In the genomic region with DNA sequence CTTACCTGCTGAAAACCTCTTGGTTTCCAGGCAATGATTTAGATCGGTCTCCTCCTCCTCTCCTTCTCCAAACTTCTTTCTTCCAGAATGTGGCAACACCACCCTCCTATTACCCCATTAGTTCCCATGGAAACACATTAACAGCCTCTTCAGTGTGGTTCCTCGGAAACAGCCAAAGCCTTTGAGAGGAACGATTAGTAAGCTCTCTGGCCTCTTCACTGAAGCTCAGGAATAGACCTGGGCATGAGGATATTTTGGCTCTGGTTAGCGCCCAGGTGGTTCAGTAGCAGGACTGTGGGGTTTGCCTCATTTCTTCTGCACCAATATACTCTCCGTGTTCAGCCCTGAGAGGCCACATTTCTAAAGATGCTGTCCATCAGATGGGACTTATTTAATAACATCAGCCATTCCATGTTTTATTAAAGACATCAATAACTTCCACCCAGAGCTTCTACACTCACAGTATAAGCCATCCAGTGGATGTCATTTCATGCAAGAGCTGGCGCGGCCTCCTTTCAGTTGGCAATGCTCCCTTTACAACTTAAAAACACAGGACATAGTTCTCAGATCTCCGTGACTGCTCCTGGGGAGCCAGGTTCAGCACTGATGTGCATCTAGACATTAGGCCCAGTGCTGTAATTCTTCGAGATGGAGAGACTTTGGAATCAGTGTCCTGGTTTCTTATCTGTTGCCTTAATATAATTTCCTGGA, we compare ENCODE assay signal across 16 mouse cellular contexts. TPM values are rescaled to one million over a fixed set of nuclear protein-coding genes. Genes with fewer than 3 reads are reported as not detected.
DNase-seq lines count a peak whose midpoint lies in the region; ATAC-seq and TF ChIP-seq lines count a peak whose summit lies in the region.
"Had no signal": no experiment of that assay in that cellular context is flagged by ENCODE, and none has a peak within 500 bp of the region (broad histone marks: within the 10 kb centered on the region; RNA-seq: fewer than 3 reads in every experiment).

No protein-coding gene starts in this region.

- TF ChIP-seq EP300 in lung, postnatal 0 days (IDR thresholded peaks at IDR 0.05): no peak

- H3K27me3 ChIP-seq in lung, postnatal 0 days (replicated peaks; ENCODE audit: insufficient read depth, low read length): no peaks in the 10 kb centered on the region
- no peaks in the 10 kb centered on the region for H3K27me3 ChIP-seq in forebrain, embryonic 14.5 days (replicated peaks; ENCODE audit: control insufficient read depth, insufficient read depth, low read length)
- H3K27me3 ChIP-seq in hindbrain, postnatal 0 days (ENCODE audit: insufficient read depth, low read length): no peaks in the 10 kb centered on the region
- no peaks in the 10 kb centered on the region for H3K27me3 ChIP-seq in neural tube, embryonic 15.5 days (replicated peaks)
- H3K27me3 ChIP-seq: limb, embryonic 12.5 days; lung, embryonic 15.5 days had no signal

- ATAC-seq in lung, postnatal 0 days: peak; percentile 77
- 0 out of 2 replicates have a peak, but pooled peaks have one; percentile 18 for ATAC-seq in forebrain, embryonic 14.5 days
- peak; percentile 58; the same call in 1 of the 2 replicates for ATAC-seq in hindbrain, postnatal 0 days
- ATAC-seq in neural tube, embryonic 15.5 days (ENCODE audit: low FRiP score): peak; percentile 72

- WGBS in lung, postnatal 0 days: 46% methylated on average over 9 of the region's 9 CpGs
- WGBS in forebrain, embryonic 14.5 days: 56% methylated on average over 9 of the region's 9 CpGs
- WGBS in hindbrain, postnatal 0 days: 29% methylated on average over 9 of the region's 9 CpGs
- 25% methylated on average over 9 of the region's 9 CpGs for WGBS in neural tube, embryonic 15.5 days

- TF ChIP-seq CTCF in lung, postnatal 0 days (IDR thresholded peaks at IDR 0.05): no peak
- no peak for TF ChIP-seq CTCF in hindbrain, postnatal 0 days (IDR thresholded peaks at IDR 0.05; ENCODE audit: low read depth)
- no peak for TF ChIP-seq CTCF in gastrocnemius, adult 2 months (IDR thresholded peaks at IDR 0.05)

- H3K9ac ChIP-seq in lung, postnatal 0 days (replicated peaks; ENCODE audit: low read depth): no peak overlapping the region
- H3K9ac ChIP-seq in forebrain, embryonic 14.5 days (ENCODE audit: low read length): no peak overlapping the region
- no peak overlapping the region for H3K9ac ChIP-seq in hindbrain, postnatal 0 days (replicated peaks; ENCODE audit: low read length)
- H3K9ac ChIP-seq in neural tube, embryonic 15.5 days (replicated peaks): no peak overlapping the region
- H3K9ac ChIP-seq: limb, embryonic 12.5 days; lung, embryonic 15.5 days had no signal

- H3K4me1 ChIP-seq in lung, postnatal 0 days (ENCODE audit: insufficient read depth, low read depth, low read length): no peaks in the 10 kb centered on the region
- peaks cover 12% of the 10 kb centered on the region for H3K4me1 ChIP-seq in forebrain, embryonic 14.5 days (ENCODE audit: control insufficient read depth, insufficient read depth, low read length)
- peaks cover 10% of the 10 kb centered on the region; the same call in 1 of the 2 replicates for H3K4me1 ChIP-seq in hindbrain, postnatal 0 days (ENCODE audit: insufficient read depth, low read length)
- H3K4me1 ChIP-seq in neural tube, embryonic 15.5 days: peaks cover 26% of the 10 kb centered on the region

- no peaks in the 10 kb centered on the region for H3K36me3 ChIP-seq in lung, postnatal 0 days (ENCODE audit: insufficient read depth, low read length)
- H3K36me3 ChIP-seq in forebrain, embryonic 14.5 days (ENCODE audit: control insufficient read depth, insufficient read depth, low read length): no peaks in the 10 kb centered on the region
- H3K36me3 ChIP-seq in hindbrain, postnatal 0 days (ENCODE audit: insufficient read depth, low read length): no peaks in the 10 kb centered on the region
- H3K36me3 ChIP-seq in neural tube, embryonic 15.5 days: no peaks in the 10 kb centered on the region
- H3K36me3 ChIP-seq: limb, embryonic 12.5 days; lung, embryonic 15.5 days had no signal

- H3K9me3 ChIP-seq in lung, postnatal 0 days (ENCODE audit: low read length): no peaks in the 10 kb centered on the region
- H3K9me3 ChIP-seq in forebrain, embryonic 14.5 days (replicated peaks; ENCODE audit: control insufficient read depth, low read length): no peaks in the 10 kb centered on the region
- H3K9me3 ChIP-seq in hindbrain, postnatal 0 days (ENCODE audit: low read length): no peaks in the 10 kb centered on the region
- H3K9me3 ChIP-seq in neural tube, embryonic 15.5 days (replicated peaks): no peaks in the 10 kb centered on the region
- H3K9me3 ChIP-seq: lung, embryonic 15.5 days had no signal

- DNase-seq in lung, postnatal 0 days (ENCODE audit: low spot score): peak; percentile 64
- no peak for DNase-seq in lung, postnatal 4 days
- peak; percentile 52 for DNase-seq in forebrain, embryonic 14.5 days (ENCODE audit: low spot score)
- DNase-seq in hindbrain, postnatal 0 days (ENCODE audit: low spot score): peak; percentile 64
- no peak for DNase-seq in adrenal gland, adult 8-10 months
- no peak for DNase-seq in right cerebral cortex, postnatal 25 days
- DNase-seq in gastrocnemius, adult 2 months: no peak
- DNase-seq: gastrocnemius, postnatal 10 days; kidney, adult 18-20 months had no signal

- intact Hi-C loops in gastrocnemius, adult 2 months (cut with DNase I): no loop called here

- no peak overlapping the region for H3K27ac ChIP-seq in lung, postnatal 0 days (ENCODE audit: low read length)
- peak overlapping the region; percentile 52; the same call in 1 of the 2 replicates for H3K27ac ChIP-seq in forebrain, embryonic 14.5 days (ENCODE audit: low read depth, low read length)
- H3K27ac ChIP-seq in hindbrain, postnatal 0 days: peak overlapping the region; percentile 73
- peak overlapping the region; percentile 84 for H3K27ac ChIP-seq in neural tube, embryonic 15.5 days (replicated peaks)
- H3K27ac ChIP-seq in gastrocnemius, adult 2 months: no peak overlapping the region
- H3K27ac ChIP-seq: limb, embryonic 12.5 days; lung, embryonic 15.5 days had no signal

- no peak overlapping the region for H3K4me2 ChIP-seq in lung, postnatal 0 days (replicated peaks; ENCODE audit: low read depth, low read length)
- H3K4me2 ChIP-seq in forebrain, embryonic 14.5 days (ENCODE audit: low read length): no peak overlapping the region
- no peak overlapping the region for H3K4me2 ChIP-seq in hindbrain, postnatal 0 days (ENCODE audit: low read depth, low read length)
- peak overlapping the region; percentile 11; the same call in 1 of the 2 replicates for H3K4me2 ChIP-seq in neural tube, embryonic 15.5 days
- H3K4me2 ChIP-seq: limb, embryonic 12.5 days; lung, embryonic 15.5 days had no signal

- H3K4me3 ChIP-seq in lung, postnatal 0 days (ENCODE audit: low read depth, low read length): no peak overlapping the region
- H3K4me3 ChIP-seq in forebrain, embryonic 14.5 days (ENCODE audit: low read depth, low read length): no peak overlapping the region
- no peak overlapping the region for H3K4me3 ChIP-seq in hindbrain, postnatal 0 days (ENCODE audit: low read length)
- no peak overlapping the region for H3K4me3 ChIP-seq in neural tube, embryonic 15.5 days (replicated peaks)
- no peak overlapping the region for H3K4me3 ChIP-seq in gastrocnemius, adult 2 months
- H3K4me3 ChIP-seq: limb, embryonic 12.5 days; lung, embryonic 15.5 days had no signal

RNA-seq across cellular contexts. Expression of a gene that starts 52.9 kb away (rescaled TPM):
- polyA plus RNA-seq in lung, postnatal 0 days (2015; fragmentation: Nextera tagmentation; extraction: Ambion mirVana): not detected in 2 replicates
- polyA plus RNA-seq in forebrain, embryonic 14.5 days (2014; fragmentation: Nextera tagmentation; extraction: Ambion mirVana): not detected in 2 replicates
- not detected in 2 replicates for total RNA-seq in hindbrain, postnatal 0 days (2014; rRNA removed)
- not detected in 2 replicates for polyA plus RNA-seq in hindbrain, postnatal 0 days (2015; fragmentation: Nextera tagmentation; extraction: Ambion mirVana)
- polyA plus RNA-seq in neural tube, embryonic 15.5 days (2015; fragmentation: Nextera tagmentation; extraction: Ambion mirVana): not detected in 2 replicates
- total RNA-seq in adrenal gland, adult 8-10 months (2022): not detected
- total RNA-seq in gastrocnemius, adult 2 months (2021): not detected
- total RNA-seq: gastrocnemius, postnatal 10 days; layer of hippocampus, adult 18-20 months; neutrophil, adult 5-6 weeks had no signal
- polyA plus RNA-seq: embryonic facial prominence, embryonic 11.5 days; heart, embryonic 14.5 days; limb, embryonic 12.5 days; lung, embryonic 15.5 days had no signal

Comparison
In these comparisons a context has a peak if more than half of its experiments do, and no peak if none do; other contexts are left out.
1. DNase-seq: peak in lung, postnatal 0 days (single experiment), forebrain, embryonic 14.5 days (single experiment) and hindbrain, postnatal 0 days (single experiment); none in lung, postnatal 4 days (0 of 2), adrenal gland, adult 8-10 months (single experiment), right cerebral cortex, postnatal 25 days (single experiment) and gastrocnemius, adult 2 months (single experiment).
2. ATAC-seq: peak in every context shown above with its lines; median percentile 77 in lung, postnatal 0 days; 72 in neural tube, embryonic 15.5 days; 58 in hindbrain, postnatal 0 days; 18 in forebrain, embryonic 14.5 days.
3. H3K27ac ChIP-seq: peak in forebrain, embryonic 14.5 days (single experiment), hindbrain, postnatal 0 days (single experiment) and neural tube, embryonic 15.5 days (single experiment); none in lung, postnatal 0 days (single experiment) and gastrocnemius, adult 2 months (single experiment).